Mouse (Mus musculus): ENCODE results near the gene Gca.

- TF ChIP-seq TCF12 (IDR thresholded peaks at IDR 0.05; ENCODE audit: low read depth, low read length) (no peak), NELFE (IDR thresholded peaks at IDR 0.05; ENCODE audit: low read depth, low read length) (no peak), CTCF (IDR thresholded peaks at IDR 0.05 in 2 of 3, conservative IDR thresholded peaks at IDR 0.05 in 1 of 3; ENCODE audit: control insufficient read depth in 1 of 3, insufficient read depth in 1 of 3, low read depth in 2 of 3, low read length in 3 of 3, poor library complexity in 1 of 3, severe bottlenecking in 1 of 3) (no peak), ZMIZ1 (IDR thresholded peaks at IDR 0.05; ENCODE audit: low read depth, low read length) (no peak), MXI1 (IDR thresholded peaks at IDR 0.05; ENCODE audit: low read depth, low read length) (no peak), POLR2A (IDR thresholded peaks at IDR 0.05; ENCODE audit: control insufficient read depth in 1 of 2, insufficient read depth in 1 of 2, low read depth in 1 of 2, low read length in 2 of 2, poor library complexity in 1 of 2) (no peak), RCOR1 (IDR thresholded peaks at IDR 0.05; ENCODE audit: low read depth, low read length) (no peak), SIN3A (IDR thresholded peaks at IDR 0.05; ENCODE audit: low read length) (no peak), POLR2AphosphoS2 (IDR thresholded peaks at IDR 0.05; ENCODE audit: low read length) (no peak), TAL1 (IDR thresholded peaks at IDR 0.05; ENCODE audit: low read length) (no peak)
These were observed 11.6 kb upstream of the Gca start for GRCm38 (mm10) chr2:62652466-62652865.

Measured in MEL (cell line).